Mouse (Mus musculus) B cell, adult (primary cell): ENCODE results near the gene Vps4b. TPM values are rescaled to one million over a fixed set of nuclear protein-coding genes. Genes with fewer than 3 reads are reported as not detected.

Experiments
- total RNA-seq: library from RNA; stranded (reverse); gene quantifications from 4 replicates; pipeline ENCODE4 v1.2.4, GENCODE M21; 2023; ENCODE audit not compliant: inconsistent age

Gene Vps4b
- total RNA-seq, result 126 to 137 TPM (median 129 TPM) in 4 replicates

GRCm38 (mm10) chr1:106796542-106796924 lies at the start of gene Vps4b:
Gene Vps4b (minus strand): TSS chr1:106796728.

GRCm38 (mm10) chr1:106759572-106760435 lies 36.7 kb downstream of the Vps4b start, which contains the start of gene Kdsr:
Gene Kdsr (minus strand): TSS chr1:106759727.

Other genes starting within 250 kb of the Vps4b start
- 67.9 to 72.4 TPM (median 68.4 TPM) in 4 replicates for gene Bcl2, start 82.5 kb downstream of the Vps4b start, total RNA-seq
- 23.3 to 31.3 TPM (median 28.8 TPM) in 4 replicates for gene Kdsr, start 37.0 kb downstream of the Vps4b start, total RNA-seq
- gene Serpinb5, start 64.4 kb upstream of the Vps4b start, total RNA-seq, result not detected in 4 replicates
- not detected in 4 replicates for gene Serpinb12, start 137.7 kb upstream of the Vps4b start, total RNA-seq
- gene Serpinb13, start 184.3 kb upstream of the Vps4b start, total RNA-seq, result not detected in 4 replicates